ENCODE assay signal across 11 mouse cellular contexts in the genomic region with DNA sequence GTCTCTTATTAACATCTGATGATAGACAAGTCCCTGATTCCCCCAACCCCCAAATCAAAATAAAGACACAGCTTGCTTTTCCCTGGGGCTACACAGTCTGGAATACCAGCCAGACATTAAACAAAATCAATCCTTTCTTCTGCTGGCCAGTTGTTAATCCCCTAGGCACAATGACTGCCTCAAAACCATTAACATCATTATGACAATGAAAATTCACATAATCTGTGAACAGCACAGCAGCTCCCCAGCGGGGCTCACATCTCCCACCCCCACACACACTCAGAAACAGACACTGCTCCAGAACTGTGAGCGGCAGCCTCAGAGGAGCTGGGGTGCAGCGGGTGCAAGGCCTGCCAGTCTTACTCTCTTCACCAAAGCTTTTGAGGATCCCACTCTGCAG. TPM values are rescaled to one million over a fixed set of nuclear protein-coding genes. Genes with fewer than 3 reads are reported as not detected.
DNase-seq lines count a peak whose midpoint lies in the region; ATAC-seq and TF ChIP-seq lines count a peak whose summit lies in the region.
"Had no signal": no experiment of that assay in that cellular context is flagged by ENCODE, and none has a peak within 500 bp of the region (broad histone marks: within the 10 kb centered on the region; RNA-seq: fewer than 3 reads in every experiment).

No protein-coding gene starts in this region.

- no peak for ATAC-seq in heart, embryonic 13.5 days (ENCODE audit: extremely low read depth, insufficient number of reproducible peaks, low FRiP score, low TSS enrichment)
- ATAC-seq in forebrain, embryonic 15.5 days (replicated peaks): no peak
- no peak for ATAC-seq in midbrain, embryonic 12.5 days (ENCODE audit: low FRiP score, low read depth)
- no peak for ATAC-seq in granulocyte monocyte progenitor cell, adult 5-6 weeks (replicated peaks; ENCODE audit: poor library complexity, severe bottlenecking)

- H3K9ac ChIP-seq in heart, embryonic 13.5 days: peak overlapping the region; percentile 69
- no peak overlapping the region for H3K9ac ChIP-seq in forebrain, embryonic 15.5 days (replicated peaks)
- no peak overlapping the region; the same call in 1 of the 2 replicates for H3K9ac ChIP-seq in midbrain, embryonic 12.5 days (replicated peaks)

- no peaks in the 10 kb centered on the region for H3K9me3 ChIP-seq in heart, embryonic 13.5 days
- H3K9me3 ChIP-seq in forebrain, embryonic 15.5 days: no peaks in the 10 kb centered on the region
- H3K9me3 ChIP-seq in midbrain, embryonic 12.5 days: no peaks in the 10 kb centered on the region
- H3K9me3 ChIP-seq: megakaryocyte, embryonic 14.5 days had no signal

- no peaks in the 10 kb centered on the region for H3K27me3 ChIP-seq in heart, embryonic 13.5 days (replicated peaks)
- no peaks in the 10 kb centered on the region for H3K27me3 ChIP-seq in forebrain, embryonic 15.5 days
- H3K27me3 ChIP-seq in midbrain, embryonic 12.5 days: peaks cover 6% of the 10 kb centered on the region

- DNase-seq in heart, adult 18-20 months: no peak
- DNase-seq in brain, embryonic 14.5 days (ENCODE audit: low read depth): peak; percentile 78
- DNase-seq in adrenal gland, adult 2 months: no peak
- no peak for DNase-seq in spleen, postnatal 36 days (ENCODE audit: low spot score in 2 of 2)
- DNase-seq: liver; thymus, postnatal 14 days had no signal

- H3K4me1 ChIP-seq in heart, embryonic 13.5 days: peaks cover 73% of the 10 kb centered on the region
- peaks cover 46% of the 10 kb centered on the region for H3K4me1 ChIP-seq in forebrain, embryonic 15.5 days
- H3K4me1 ChIP-seq in midbrain, embryonic 12.5 days: peaks cover 62% of the 10 kb centered on the region

- TF ChIP-seq POLR2A in brain, embryonic 14.5 days (IDR thresholded peaks at IDR 0.05; ENCODE audit: borderline replicate concordance, extremely low read depth, insufficient read depth, insufficient read length, poor library complexity, severe bottlenecking): no peak

- H3K4me3 ChIP-seq in heart, embryonic 13.5 days: peak overlapping the region; percentile 6; the same call in 1 of the 2 replicates
- no peak overlapping the region for H3K4me3 ChIP-seq in forebrain, embryonic 15.5 days
- H3K4me3 ChIP-seq in midbrain, embryonic 12.5 days: peak overlapping the region; percentile 5; the same call in 1 of the 2 replicates

- peaks cover 19% of the 10 kb centered on the region for H3K36me3 ChIP-seq in heart, embryonic 13.5 days
- H3K36me3 ChIP-seq in forebrain, embryonic 15.5 days: no peaks in the 10 kb centered on the region
- no peaks in the 10 kb centered on the region for H3K36me3 ChIP-seq in midbrain, embryonic 12.5 days

- WGBS in heart, embryonic 13.5 days: 70% methylated on average over 3 of the region's 3 CpGs
- 17% methylated on average over 3 of the region's 3 CpGs for WGBS in forebrain, embryonic 15.5 days
- 18% methylated on average over 3 of the region's 3 CpGs for WGBS in midbrain, embryonic 12.5 days

- peak overlapping the region; percentile 37; the same call in 1 of the 2 replicates for H3K27ac ChIP-seq in heart, embryonic 13.5 days (replicated peaks)
- peak overlapping the region; percentile 19 for H3K27ac ChIP-seq in forebrain, embryonic 15.5 days (replicated peaks)
- peak overlapping the region; percentile 73 for H3K27ac ChIP-seq in midbrain, embryonic 12.5 days (replicated peaks)

- H3K4me2 ChIP-seq in heart, embryonic 13.5 days: peak overlapping the region; percentile 49
- H3K4me2 ChIP-seq in forebrain, embryonic 15.5 days (replicated peaks): peak overlapping the region; percentile 8; the same call in 1 of the 2 replicates
- peak overlapping the region; percentile 40 for H3K4me2 ChIP-seq in midbrain, embryonic 12.5 days (replicated peaks)

- no peak for TF ChIP-seq CTCF in brain, embryonic 14.5 days (IDR thresholded peaks at IDR 0.05; ENCODE audit: borderline replicate concordance, extremely low read depth, insufficient read depth, insufficient read length)

RNA-seq across cellular contexts. Expression of a gene that starts 3.2 kb away (rescaled TPM):
- polyA plus RNA-seq in heart, embryonic 13.5 days (2015; fragmentation: Nextera tagmentation; extraction: Ambion mirVana): 18.1 and 20.0 TPM in 2 replicates
- 10 to 100 TPM; 21.4 to 25.5 TPM for total RNA-seq in heart, adult 18-20 months (2021)
- 6.3 and 6.6 TPM in 2 replicates for polyA plus RNA-seq in brain, embryonic 14.5 days (2012; rRNA removed)
- 8.1 and 8.3 TPM in 2 replicates for polyA plus RNA-seq in forebrain, embryonic 15.5 days (2015; fragmentation: Nextera tagmentation; extraction: Ambion mirVana)
- polyA plus RNA-seq in midbrain, embryonic 12.5 days (2016; fragmentation: Nextera tagmentation; extraction: Ambion mirVana): 10.0 and 10.3 TPM in 2 replicates
- total RNA-seq in adrenal gland, adult 2 months (2021): 10 to 100 TPM; 21.6 to 32.2 TPM
- polyA plus RNA-seq in adrenal gland, adult 2 months (2012; rRNA removed): 13.1 and 16.2 TPM in 2 replicates
- total RNA-seq in granulocyte monocyte progenitor cell, adult 5-6 weeks (2014; fragmentation: Nextera tagmentation): 11.6 and 18.4 TPM in 2 replicates
- 6.7 and 6.9 TPM in 2 replicates for total RNA-seq in granulocyte monocyte progenitor cell, adult 5-6 weeks (2017)

Comparison
In these comparisons a context has a peak if more than half of its experiments do, and no peak if none do; other contexts are left out.
1. H3K27ac ChIP-seq: peak in every context shown above with its lines; median percentile 73 in midbrain, embryonic 12.5 days; 37 in heart, embryonic 13.5 days; 19 in forebrain, embryonic 15.5 days.